Mouse (Mus musculus) heart, postnatal 4 days (tissue): ENCODE data around the gene Btg1-ps1. TPM values are rescaled to one million over a fixed set of nuclear protein-coding genes. Genes with fewer than 3 reads are reported as not detected.
"Not testable (repeated sequence)": the region's sequence is repeated elsewhere in the genome, so short reads cannot be mapped to it uniquely, and the experiment has no call there.

ENCODE experiments used
- DNase-seq: peaks from one replicate; pipeline ENCODE4 v3.0.0; 2021
- total RNA-seq, 2 experiments: library from RNA; stranded (reverse); gene quantifications; 2 replicates each; pipeline ENCODE4 v1.2.3; 2021

Btg1-ps1 gene
- not detected for total RNA-seq

GRCm38 (mm10) chrX:38018597-38018996 is at the start of gene Btg1-ps1:
Gene Btg1-ps1, minus strand, starts transcription at chrX:38018815.
- DNase-seq: peak; percentile 56

GRCm38 (mm10) chrX:38066175-38066574 is 47.6 kb upstream of the Btg1-ps1 start, which contains the start of gene Rhox10:
Gene Rhox10, plus strand, starts transcription at chrX:38066475.
- DNase-seq: no peak

GRCm38 (mm10) chrX:38061544-38061943 is 42.9 kb upstream of the Btg1-ps1 start:
- DNase-seq: peak; percentile 21

GRCm38 (mm10) chrX:38043014-38043413 is 24.4 kb upstream of the Btg1-ps1 start, which contains the start of gene Btg1-ps2:
Gene Btg1-ps2, minus strand, starts transcription at chrX:38043114.
- not testable (repeated sequence) for DNase-seq

GRCm38 (mm10) chrX:38039666-38040065 is 21.1 kb upstream of the Btg1-ps1 start:
- DNase-seq: no peak

- no peak for DNase-seq
These were observed 15.2 kb upstream of the Btg1-ps1 start for GRCm38 (mm10) chrX:38033841-38034240.

GRCm38 (mm10) chrX:38008756-38009155 is 9.9 kb downstream of the Btg1-ps1 start:
- peak; percentile 43 for DNase-seq

Other genes starting within 250 kb of the Btg1-ps1 start
- 1 to 10 TPM; 3.2 to 7.1 TPM for gene Rhox5, start 214.0 kb downstream of the Btg1-ps1 start, total RNA-seq
- not detected for gene Rhox6, start 191.9 kb downstream of the Btg1-ps1 start, total RNA-seq
- gene Rhox7a, start 187.1 kb downstream of the Btg1-ps1 start, total RNA-seq: not detected
- not detected for gene Rhox8, start 139.9 kb downstream of the Btg1-ps1 start, total RNA-seq
- gene Rhox7b, start 121.6 kb downstream of the Btg1-ps1 start, total RNA-seq: not detected
- not detected for gene Rhox9, start 117.0 kb downstream of the Btg1-ps1 start, total RNA-seq
- gene Btg1-ps2, start 24.3 kb upstream of the Btg1-ps1 start, total RNA-seq: not detected
- not detected for gene Rhox10, start 47.7 kb upstream of the Btg1-ps1 start, total RNA-seq
- gene Rhox11, start 66.3 kb upstream of the Btg1-ps1 start, total RNA-seq: not detected
- gene Rhox12, start 92.1 kb upstream of the Btg1-ps1 start, total RNA-seq: not detected
- gene Rhox13, start 102.4 kb upstream of the Btg1-ps1 start, total RNA-seq: not detected
- gene Zbtb33, start 171.0 kb upstream of the Btg1-ps1 start, total RNA-seq: 10 to 100 TPM; 13.7 to 14.5 TPM
- 10 to 100 TPM; 29.4 to 60.9 TPM for gene Tmem255a, start 233.6 kb upstream of the Btg1-ps1 start, total RNA-seq